29 mouse cellular contexts compared by ENCODE assay signal in the genomic region with DNA sequence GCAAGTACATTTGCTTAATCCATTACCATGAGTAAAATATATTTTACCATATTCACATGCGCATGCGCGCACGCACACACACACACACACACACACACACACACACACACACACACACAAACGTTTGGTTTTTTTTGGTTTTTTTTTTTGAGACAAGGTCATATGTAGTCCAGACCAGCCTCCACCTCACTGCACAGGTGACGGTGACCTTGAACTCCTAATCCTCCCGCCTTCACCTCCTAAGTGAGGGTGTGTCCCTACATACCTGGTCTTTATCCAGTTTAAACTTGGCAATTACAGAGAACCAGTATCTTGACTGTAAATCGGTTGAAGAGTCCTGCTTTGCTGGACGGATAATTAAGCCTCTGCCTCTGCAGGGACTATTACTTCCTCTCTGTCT. TPM values are rescaled to one million over a fixed set of nuclear protein-coding genes. Genes with fewer than 3 reads are reported as not detected.
DNase-seq lines count a peak whose midpoint lies in the region; ATAC-seq and TF ChIP-seq lines count a peak whose summit lies in the region.
"Had no signal": no experiment of that assay in that cellular context is flagged by ENCODE, and none has a peak within 500 bp of the region (broad histone marks: within the 10 kb centered on the region; RNA-seq: fewer than 3 reads in every experiment).

No protein-coding gene starts in this region.

- H3K9me3 ChIP-seq in intestine, embryonic 16.5 days (ENCODE audit: control insufficient read depth, low read length), result no peaks in the 10 kb centered on the region
- no peaks in the 10 kb centered on the region for H3K9me3 ChIP-seq in intestine, postnatal 0 days (ENCODE audit: control insufficient read depth)
- H3K9me3 ChIP-seq in stomach, embryonic 16.5 days (replicated peaks; ENCODE audit: control insufficient read depth, low read length), result no peaks in the 10 kb centered on the region
- no peaks in the 10 kb centered on the region for H3K9me3 ChIP-seq in stomach, postnatal 0 days (ENCODE audit: control insufficient read depth, low read length)
- H3K9me3 ChIP-seq in MEL (replicated peaks; ENCODE audit: insufficient read depth, low read length), result no peaks in the 10 kb centered on the region
- H3K9me3 ChIP-seq: embryonic facial prominence, embryonic 12.5 days; embryonic facial prominence, embryonic 15.5 days; G1E; heart, embryonic 12.5 days; heart, embryonic 15.5 days; hindbrain, embryonic 10.5 days; hindbrain, embryonic 13.5 days had no signal

- TF ChIP-seq EP300 in stomach, postnatal 0 days (optimal IDR thresholded peaks at IDR 0.05), result no peak
- peak in 1 of 2 experiments; percentile 14; a peak in 1 of 4 replicates for TF ChIP-seq EP300 in MEL (IDR thresholded peaks at IDR 0.05; ENCODE audit: low read depth in 1 of 2, low read length in 2 of 2)

- no peaks in the 10 kb centered on the region for H3K27me3 ChIP-seq in intestine, embryonic 16.5 days (replicated peaks; ENCODE audit: control insufficient read depth, insufficient read depth, low read length)
- H3K27me3 ChIP-seq in intestine, postnatal 0 days (replicated peaks; ENCODE audit: control insufficient read depth, insufficient read depth, low read length), result no peaks in the 10 kb centered on the region; the same call in 1 of the 2 replicates
- no peaks in the 10 kb centered on the region for H3K27me3 ChIP-seq in stomach, embryonic 16.5 days (ENCODE audit: control insufficient read depth, insufficient read depth, low read length)
- H3K27me3 ChIP-seq in stomach, postnatal 0 days (ENCODE audit: control insufficient read depth, insufficient read depth, low read length), result no peaks in the 10 kb centered on the region
- no peaks in the 10 kb centered on the region for H3K27me3 ChIP-seq in MEL (ENCODE audit: control insufficient read depth in 1 of 2, insufficient read depth in 2 of 2, low read length in 2 of 2)
- H3K27me3 ChIP-seq: embryonic facial prominence, embryonic 12.5 days; embryonic facial prominence, embryonic 15.5 days; heart, embryonic 12.5 days; heart, embryonic 15.5 days had no signal

- H3K27ac ChIP-seq in intestine, embryonic 16.5 days (ENCODE audit: low read length), result no peak overlapping the region
- no peak overlapping the region for H3K27ac ChIP-seq in intestine, postnatal 0 days (ENCODE audit: low read depth, low read length)
- 0 out of 2 replicates have a peak overlapping the region, but pooled peaks have one; percentile 10 for H3K27ac ChIP-seq in stomach, embryonic 16.5 days (ENCODE audit: low read length)
- H3K27ac ChIP-seq in stomach, postnatal 0 days (replicated peaks), result no peak overlapping the region
- H3K27ac ChIP-seq in MEL (ENCODE audit: control insufficient read depth, low read depth, low read length), result peak overlapping the region; percentile 100
- H3K27ac ChIP-seq: embryonic facial prominence, embryonic 12.5 days; embryonic facial prominence, embryonic 15.5 days; gastrocnemius, adult 2 months; heart, embryonic 15.5 days; hindbrain, embryonic 10.5 days; hindbrain, embryonic 13.5 days had no signal

- H3K9ac ChIP-seq in intestine, embryonic 16.5 days (ENCODE audit: low read depth, low read length), result no peak overlapping the region
- H3K9ac ChIP-seq in intestine, postnatal 0 days (ENCODE audit: low read depth, low read length), result no peak overlapping the region
- no peak overlapping the region for H3K9ac ChIP-seq in stomach, embryonic 16.5 days (ENCODE audit: low read length)
- H3K9ac ChIP-seq in stomach, postnatal 0 days (ENCODE audit: low read length), result no peak overlapping the region
- H3K9ac ChIP-seq in MEL (ENCODE audit: control insufficient read depth, low read depth, low read length, poor library complexity, severe bottlenecking), result no peak overlapping the region
- H3K9ac ChIP-seq: embryonic facial prominence, embryonic 12.5 days; embryonic facial prominence, embryonic 15.5 days; forebrain, postnatal 0 days; heart, embryonic 12.5 days; heart, embryonic 15.5 days; hindbrain, embryonic 13.5 days had no signal

- no peaks in the 10 kb centered on the region for H3K36me3 ChIP-seq in intestine, embryonic 16.5 days (ENCODE audit: control insufficient read depth, insufficient read depth, low read length)
- no peaks in the 10 kb centered on the region for H3K36me3 ChIP-seq in intestine, postnatal 0 days (ENCODE audit: control insufficient read depth, insufficient read depth)
- no peaks in the 10 kb centered on the region for H3K36me3 ChIP-seq in stomach, embryonic 16.5 days (ENCODE audit: control insufficient read depth, insufficient read depth, low read length)
- H3K36me3 ChIP-seq in stomach, postnatal 0 days (ENCODE audit: control insufficient read depth, insufficient read depth, low read length), result no peaks in the 10 kb centered on the region
- H3K36me3 ChIP-seq in MEL (ENCODE audit: control insufficient read depth in 1 of 2, insufficient read depth in 2 of 2, low read length in 2 of 2), result peaks cover 0 to 33% of the 10 kb centered on the region in 2 experiments; a peak in 2 of 4 replicates
- H3K36me3 ChIP-seq: embryonic facial prominence, embryonic 12.5 days; embryonic facial prominence, embryonic 15.5 days; G1E; heart, embryonic 12.5 days; heart, embryonic 15.5 days; hindbrain, embryonic 10.5 days; hindbrain, embryonic 13.5 days had no signal

- WGBS in intestine, embryonic 16.5 days, result 73% methylated on average over 9 of the region's 9 CpGs
- 69% methylated on average over 9 of the region's 9 CpGs for WGBS in intestine, postnatal 0 days
- WGBS in stomach, embryonic 16.5 days, result 78% methylated on average over 9 of the region's 9 CpGs
- WGBS in stomach, postnatal 0 days, result 69% methylated on average over 9 of the region's 9 CpGs

- TF ChIP-seq RAD21 in MEL (IDR thresholded peaks at IDR 0.05; ENCODE audit: low read depth, low read length), result no peak

- no peak for TF ChIP-seq CTCF in intestine, postnatal 0 days (IDR thresholded peaks at IDR 0.05; ENCODE audit: low read depth)
- TF ChIP-seq CTCF in stomach, postnatal 0 days (IDR thresholded peaks at IDR 0.05; ENCODE audit: low read depth), result no peak
- TF ChIP-seq CTCF in MEL (IDR thresholded peaks at IDR 0.05 in 2 of 3, conservative IDR thresholded peaks at IDR 0.05 in 1 of 3; ENCODE audit: control insufficient read depth in 1 of 3, insufficient read depth in 1 of 3, low read depth in 2 of 3, low read length in 3 of 3, poor library complexity in 1 of 3, severe bottlenecking in 1 of 3), result no peak

- no peak overlapping the region for H3K4me3 ChIP-seq in intestine, embryonic 16.5 days (ENCODE audit: low read length)
- no peak overlapping the region for H3K4me3 ChIP-seq in intestine, postnatal 0 days (ENCODE audit: low read depth, low read length)
- no peak overlapping the region for H3K4me3 ChIP-seq in stomach, embryonic 16.5 days (replicated peaks; ENCODE audit: low read length)
- no peak overlapping the region for H3K4me3 ChIP-seq in stomach, postnatal 0 days (ENCODE audit: low read depth, low read length)
- no peak overlapping the region for H3K4me3 ChIP-seq in MEL (ENCODE audit: control insufficient read depth in 1 of 2, insufficient read depth in 1 of 2, low read depth in 2 of 2, low read length in 2 of 2)
- H3K4me3 ChIP-seq: embryonic facial prominence, embryonic 12.5 days; embryonic facial prominence, embryonic 15.5 days; gastrocnemius, adult 2 months; heart, embryonic 12.5 days; heart, embryonic 15.5 days; hindbrain, embryonic 10.5 days; hindbrain, embryonic 13.5 days had no signal

- no peak overlapping the region for H3K4me2 ChIP-seq in intestine, embryonic 16.5 days (ENCODE audit: low read depth, low read length)
- no peak overlapping the region for H3K4me2 ChIP-seq in intestine, postnatal 0 days (replicated peaks; ENCODE audit: low read depth)
- H3K4me2 ChIP-seq in stomach, embryonic 16.5 days (ENCODE audit: low read depth, low read length), result no peak overlapping the region
- H3K4me2 ChIP-seq in stomach, postnatal 0 days (replicated peaks; ENCODE audit: low read depth), result no peak overlapping the region
- H3K4me2 ChIP-seq: embryonic facial prominence, embryonic 12.5 days; embryonic facial prominence, embryonic 15.5 days; heart, embryonic 12.5 days; heart, embryonic 15.5 days; hindbrain, embryonic 13.5 days had no signal

- H3K4me1 ChIP-seq in intestine, embryonic 16.5 days (ENCODE audit: control insufficient read depth, insufficient read depth, low read length), result peaks cover 6% of the 10 kb centered on the region; the same call in 1 of the 2 replicates
- H3K4me1 ChIP-seq in intestine, postnatal 0 days (replicated peaks; ENCODE audit: control insufficient read depth, insufficient read depth, low read length), result no peaks in the 10 kb centered on the region
- H3K4me1 ChIP-seq in stomach, embryonic 16.5 days (ENCODE audit: control insufficient read depth, insufficient read depth, low read length), result peaks cover 7% of the 10 kb centered on the region; the same call in 1 of the 2 replicates
- H3K4me1 ChIP-seq in stomach, postnatal 0 days (replicated peaks; ENCODE audit: control insufficient read depth, insufficient read depth), result no peaks in the 10 kb centered on the region
- H3K4me1 ChIP-seq in MEL (ENCODE audit: control insufficient read depth in 1 of 2, insufficient read depth in 2 of 2, low read length in 2 of 2), result peaks cover 6 to 46% of the 10 kb centered on the region in 2 experiments
- H3K4me1 ChIP-seq: embryonic facial prominence, embryonic 12.5 days; hindbrain, embryonic 13.5 days had no signal

- DNase-seq in stomach, postnatal 0 days (ENCODE audit: low spot score), result no peak
- DNase-seq in MEL (ENCODE audit: low read depth, low spot score), result no peak
- no peak for DNase-seq in lung, postnatal 10 days
- DNase-seq in lung, postnatal 25 days (ENCODE audit: low spot score), result no peak
- no peak for DNase-seq in ovary, adult 18-20 months (ENCODE audit: low spot score)
- DNase-seq: adrenal gland, adult 2 months; adrenal gland, postnatal 14 days; cerebellum, adult 11 months; cerebellum, adult 2 months; cerebellum, adult 9-11 months; cerebellum, postnatal 25 days; forebrain, postnatal 0 days; gastrocnemius, adult 2 months; gastrocnemius, postnatal 25 days; heart, adult 18-20 months; heart, postnatal 10 days; heart, postnatal 36 days had no signal

- 0 out of 2 replicates have a peak, but pooled peaks have one; percentile 8 for ATAC-seq in intestine, embryonic 16.5 days
- no peak for ATAC-seq in intestine, postnatal 0 days
- ATAC-seq in stomach, embryonic 16.5 days (ENCODE audit: insufficient read depth, low FRiP score), result no peak
- ATAC-seq in stomach, postnatal 0 days (ENCODE audit: low FRiP score, low TSS enrichment), result no peak
- ATAC-seq: forebrain, embryonic 14.5 days; forebrain, postnatal 0 days; hindbrain, embryonic 16.5 days had no signal

- no peaks in the 10 kb centered on the region for H3K79me2 ChIP-seq in MEL (ENCODE audit: control insufficient read depth, insufficient read depth, low read length, poor library complexity)

- TF ChIP-seq POLR2A in MEL (IDR thresholded peaks at IDR 0.05; ENCODE audit: control insufficient read depth in 1 of 2, insufficient read depth in 1 of 2, low read depth in 1 of 2, low read length in 2 of 2, poor library complexity in 1 of 2), result no peak

RNA-seq across cellular contexts. Expression of gene Plekhg3, which starts 31.4 kb away (rescaled TPM):
- 8.8 and 9.3 TPM in 2 replicates for polyA plus RNA-seq in intestine, embryonic 16.5 days (2015; fragmentation: Nextera tagmentation; extraction: Ambion mirVana)
- polyA plus RNA-seq in intestine, postnatal 0 days (2015; fragmentation: Nextera tagmentation; extraction: Ambion mirVana), result 5.7 and 7.5 TPM in 2 replicates
- polyA plus RNA-seq in stomach, embryonic 16.5 days (2015; fragmentation: Nextera tagmentation; extraction: Ambion mirVana), result 10.2 and 11.6 TPM in 2 replicates
- polyA plus RNA-seq in stomach, postnatal 0 days (2015; fragmentation: Nextera tagmentation; extraction: Ambion mirVana), result 5.7 and 6.4 TPM in 2 replicates
- 0.92 and 1.9 TPM in 2 replicates for total RNA-seq in MEL (2012; rRNA removed)
- 1 to 10 TPM in 1 of 2 experiments, not detected in 1; 7.0 TPM for polyA plus RNA-seq in MEL (2012; ENCODE audit: insufficient read depth in 1 of 2, insufficient read length in 2 of 2, low read depth in 1 of 2, low replicate concordance in 2 of 2, missing spikeins in 1 of 2)

Comparison
In these comparisons a context has a peak if more than half of its experiments do, and no peak if none do; other contexts are left out.
1. H3K27ac ChIP-seq: peak in stomach, embryonic 16.5 days (single experiment) and MEL (single experiment); none in intestine, embryonic 16.5 days (single experiment), intestine, postnatal 0 days (single experiment) and stomach, postnatal 0 days (single experiment).